Mouse (Mus musculus): ENCODE results near the gene Tbc1d22a. TPM values are rescaled to one million over a fixed set of nuclear protein-coding genes. Genes with fewer than 3 reads are reported as not detected.

Gene Tbc1d22a
- polyA plus RNA-seq, 1 experiment: 30.5 TPM

DNA sequence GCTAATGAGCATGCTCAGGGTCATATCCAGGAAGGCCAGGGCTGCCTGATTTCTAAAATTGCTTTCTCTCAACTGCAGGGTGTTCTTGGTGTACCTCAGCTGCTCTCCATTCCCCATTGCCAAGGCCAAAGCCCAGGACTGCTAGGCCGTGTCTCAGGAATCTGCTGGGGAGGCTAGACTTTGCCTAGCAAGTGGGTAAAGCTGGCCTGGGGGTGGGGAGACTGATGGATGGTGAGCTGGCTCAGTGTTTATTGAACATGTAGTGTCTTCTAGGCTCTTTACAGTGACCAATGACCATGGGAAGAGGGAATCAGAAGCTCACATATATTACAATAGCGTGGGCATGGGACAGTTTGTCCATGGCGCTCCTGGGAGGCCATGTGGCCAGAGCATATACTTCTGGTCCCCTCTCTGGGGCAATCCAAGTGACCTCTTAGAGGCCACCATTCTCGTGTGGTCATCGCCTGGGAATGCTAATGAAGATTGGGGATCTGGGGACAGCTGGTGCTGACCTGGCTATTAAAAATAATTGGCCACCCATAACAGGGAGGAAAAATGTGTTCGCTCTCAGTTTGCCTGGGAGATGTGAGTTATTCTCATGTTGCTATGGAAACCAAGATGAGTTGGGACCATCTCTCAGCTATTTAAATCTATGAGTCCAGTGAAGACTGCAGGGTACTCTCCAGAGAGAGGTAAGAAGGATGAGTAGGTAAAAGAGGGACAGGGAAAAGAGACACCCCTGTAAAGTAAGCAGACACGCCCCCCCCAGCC, 294.3 kb downstream of the Tbc1d22a start:
- TF ChIP-seq MAX (IDR thresholded peaks at IDR 0.05; ENCODE audit: low read depth) (no peak), CEBPB (IDR thresholded peaks at IDR 0.05; ENCODE audit: insufficient read depth, poor library complexity, severe bottlenecking) (no peak), TCF12 (IDR thresholded peaks at IDR 0.05; ENCODE audit: insufficient read depth, poor library complexity, severe bottlenecking) (no peak), POLR2A (IDR thresholded peaks at IDR 0.05; ENCODE audit: insufficient read length, low read depth) (no peak), SRF (IDR thresholded peaks at IDR 0.05; ENCODE audit: control insufficient read depth, insufficient read length, low read depth) (no peak), REST (IDR thresholded peaks at IDR 0.05; ENCODE audit: insufficient read depth, insufficient read length) (no peak), MYOG (IDR thresholded peaks at IDR 0.05; ENCODE audit: control insufficient read depth in 1 of 3, insufficient read depth in 1 of 3, insufficient read length in 2 of 3, low read depth in 2 of 3) (no peak), USF1 (IDR thresholded peaks at IDR 0.05; ENCODE audit: low read depth) (no peak), E2F4 (IDR thresholded peaks at IDR 0.05; ENCODE audit: insufficient read depth) (no peak), MYOD1 (IDR thresholded peaks at IDR 0.05; ENCODE audit: control insufficient read depth in 1 of 3, insufficient read length in 2 of 3, low read depth in 2 of 3) (no peak), POLR2AphosphoS2 (IDR thresholded peaks at IDR 0.05; ENCODE audit: insufficient read length, low read depth) (no peak), TCF3 (IDR thresholded peaks at IDR 0.05; ENCODE audit: insufficient read length, low read depth) (no peak)
- no peaks in the 10 kb centered on the region for H3K79me2 ChIP-seq (ENCODE audit: control insufficient read depth, insufficient read depth)
- no peaks in the 10 kb centered on the region for H3K27me3 ChIP-seq (ENCODE audit: control insufficient read depth, insufficient read depth, insufficient read length)
- no peak overlapping the region for H3K4me2 ChIP-seq (ENCODE audit: low read depth)
- no peak overlapping the region for H3K4me3 ChIP-seq
- no peak overlapping the region for H3ac ChIP-seq (ENCODE audit: control insufficient read depth, insufficient read length)
- no peaks in the 10 kb centered on the region for H3K36me3 ChIP-seq (ENCODE audit: control insufficient read depth, insufficient read depth)

DNA sequence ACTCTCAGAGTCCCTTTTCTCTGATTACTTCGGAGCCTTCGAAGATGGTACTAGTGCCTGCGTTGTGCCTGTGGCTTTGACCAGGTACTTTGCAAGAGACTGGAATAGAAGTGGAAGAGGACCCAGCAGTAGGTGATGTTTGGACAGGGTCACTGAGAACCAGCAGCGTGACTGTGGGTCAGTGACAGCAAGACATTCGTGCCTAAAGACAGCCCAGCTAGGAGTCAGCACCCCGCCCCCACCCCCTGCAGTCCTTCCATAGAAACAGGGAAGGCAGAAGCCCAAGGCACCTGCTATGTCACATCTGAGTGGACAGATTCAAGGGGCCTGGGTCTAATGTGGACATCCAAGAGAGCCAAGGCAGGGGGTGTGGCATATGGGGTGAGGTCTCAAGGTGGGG, 295.3 kb downstream of the Tbc1d22a start:
- H3K4me2 ChIP-seq (ENCODE audit: low read depth): no peak overlapping the region

GRCm38 (mm10) chr15:86511181-86511580, 296.9 kb downstream of the Tbc1d22a start:
- no peak overlapping the region for H3ac ChIP-seq (ENCODE audit: control insufficient read depth, insufficient read length)
- no peaks in the 10 kb centered on the region for H3K36me3 ChIP-seq (ENCODE audit: control insufficient read depth, insufficient read depth)
- no peak for TF ChIP-seq MYOG (IDR thresholded peaks at IDR 0.05; ENCODE audit: control insufficient read depth in 1 of 3, insufficient read depth in 1 of 3, insufficient read length in 2 of 3, low read depth in 2 of 3)
- no peak for TF ChIP-seq MAX (IDR thresholded peaks at IDR 0.05; ENCODE audit: low read depth)
- TF ChIP-seq REST (IDR thresholded peaks at IDR 0.05; ENCODE audit: insufficient read depth, insufficient read length): no peak
- no peak for TF ChIP-seq TCF12 (IDR thresholded peaks at IDR 0.05; ENCODE audit: insufficient read depth, poor library complexity, severe bottlenecking)
- no peak overlapping the region for H3K4me3 ChIP-seq
- no peaks in the 10 kb centered on the region for H3K27me3 ChIP-seq (ENCODE audit: control insufficient read depth, insufficient read depth, insufficient read length)
- H3K4me2 ChIP-seq (ENCODE audit: low read depth): no peak overlapping the region
- no peaks in the 10 kb centered on the region for H3K79me2 ChIP-seq (ENCODE audit: control insufficient read depth, insufficient read depth)

More for the DNA sequence above, 295.3 kb downstream of the Tbc1d22a start:
- Histone ChIP-seq H3ac (ENCODE audit: control insufficient read depth, insufficient read length) (no peak overlapping the region), H3K4me3 (no peak overlapping the region), H3K36me3 (ENCODE audit: control insufficient read depth, insufficient read depth) (no peaks in the 10 kb centered on the region), H3K27me3 (ENCODE audit: control insufficient read depth, insufficient read depth, insufficient read length) (no peaks in the 10 kb centered on the region), H3K79me2 (ENCODE audit: control insufficient read depth, insufficient read depth) (no peaks in the 10 kb centered on the region)
- TF ChIP-seq POLR2A (IDR thresholded peaks at IDR 0.05; ENCODE audit: insufficient read length, low read depth) (no peak), MYOG (IDR thresholded peaks at IDR 0.05; ENCODE audit: control insufficient read depth in 1 of 3, insufficient read depth in 1 of 3, insufficient read length in 2 of 3, low read depth in 2 of 3) (no peak), MAX (IDR thresholded peaks at IDR 0.05; ENCODE audit: low read depth) (no peak), POLR2AphosphoS2 (IDR thresholded peaks at IDR 0.05; ENCODE audit: insufficient read length, low read depth) (no peak), USF1 (IDR thresholded peaks at IDR 0.05; ENCODE audit: low read depth) (no peak), REST (IDR thresholded peaks at IDR 0.05; ENCODE audit: insufficient read depth, insufficient read length) (no peak), MYOD1 (IDR thresholded peaks at IDR 0.05; ENCODE audit: control insufficient read depth in 1 of 3, insufficient read length in 2 of 3, low read depth in 2 of 3) (no peak), CEBPB (IDR thresholded peaks at IDR 0.05; ENCODE audit: insufficient read depth, poor library complexity, severe bottlenecking) (no peak)

DNA sequence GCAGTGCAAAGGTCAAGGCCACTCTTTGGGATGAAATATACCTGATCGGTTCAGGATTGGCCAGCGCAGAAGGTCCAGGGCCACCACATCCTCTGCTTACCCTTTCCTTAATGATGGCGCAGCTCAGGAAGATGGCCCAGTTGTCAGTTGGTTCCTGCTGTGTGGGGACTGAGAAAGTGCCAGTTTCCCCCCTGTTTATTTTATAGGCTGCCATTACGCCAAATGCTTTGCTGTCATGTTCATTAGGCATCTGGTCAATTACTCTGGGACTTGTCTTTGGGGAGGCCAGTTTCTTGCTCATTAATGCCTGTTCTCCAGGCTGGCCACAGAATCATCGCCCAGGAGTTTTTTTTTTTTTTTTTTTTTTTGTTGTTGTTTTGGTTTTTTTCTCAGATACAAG, 299.1 kb downstream of the Tbc1d22a start:
- Histone ChIP-seq H3ac (ENCODE audit: control insufficient read depth, insufficient read length) (no peak overlapping the region), H3K79me2 (ENCODE audit: control insufficient read depth, insufficient read depth) (no peaks in the 10 kb centered on the region), H3K4me2 (ENCODE audit: low read depth) (no peak overlapping the region), H3K4me3 (no peak overlapping the region), H3K36me3 (ENCODE audit: control insufficient read depth, insufficient read depth) (no peaks in the 10 kb centered on the region), H3K27me3 (ENCODE audit: control insufficient read depth, insufficient read depth, insufficient read length) (no peaks in the 10 kb centered on the region)
- no peak for TF ChIP-seq SRF (IDR thresholded peaks at IDR 0.05; ENCODE audit: control insufficient read depth, insufficient read length, low read depth)
- no peak for TF ChIP-seq E2F4 (IDR thresholded peaks at IDR 0.05; ENCODE audit: insufficient read depth)
- TF ChIP-seq TCF12 (IDR thresholded peaks at IDR 0.05; ENCODE audit: insufficient read depth, poor library complexity, severe bottlenecking): no peak
- TF ChIP-seq POLR2A (IDR thresholded peaks at IDR 0.05; ENCODE audit: insufficient read length, low read depth): no peak
- no peak for TF ChIP-seq MYOG (IDR thresholded peaks at IDR 0.05; ENCODE audit: control insufficient read depth in 1 of 3, insufficient read depth in 1 of 3, insufficient read length in 2 of 3, low read depth in 2 of 3)
- TF ChIP-seq MYOD1 (IDR thresholded peaks at IDR 0.05; ENCODE audit: control insufficient read depth in 1 of 3, insufficient read length in 2 of 3, low read depth in 2 of 3): no peak

- Histone ChIP-seq H3K36me3 (ENCODE audit: control insufficient read depth, insufficient read depth) (no peaks in the 10 kb centered on the region), H3K79me2 (ENCODE audit: control insufficient read depth, insufficient read depth) (no peaks in the 10 kb centered on the region), H3K27me3 (ENCODE audit: control insufficient read depth, insufficient read depth, insufficient read length) (no peaks in the 10 kb centered on the region), H3ac (ENCODE audit: control insufficient read depth, insufficient read length) (no peak overlapping the region), H3K4me3 (no peak overlapping the region), H3K4me2 (ENCODE audit: low read depth) (no peak overlapping the region)
- no peak for TF ChIP-seq REST (IDR thresholded peaks at IDR 0.05; ENCODE audit: insufficient read depth, insufficient read length)
- no peak for TF ChIP-seq MYOG (IDR thresholded peaks at IDR 0.05; ENCODE audit: control insufficient read depth in 1 of 3, insufficient read depth in 1 of 3, insufficient read length in 2 of 3, low read depth in 2 of 3)
- TF ChIP-seq TCF12 (IDR thresholded peaks at IDR 0.05; ENCODE audit: insufficient read depth, poor library complexity, severe bottlenecking): no peak
- no peak for TF ChIP-seq E2F4 (IDR thresholded peaks at IDR 0.05; ENCODE audit: insufficient read depth)
- TF ChIP-seq POLR2A (IDR thresholded peaks at IDR 0.05; ENCODE audit: insufficient read length, low read depth): no peak
- no peak for TF ChIP-seq MYOD1 (IDR thresholded peaks at IDR 0.05; ENCODE audit: control insufficient read depth in 1 of 3, insufficient read length in 2 of 3, low read depth in 2 of 3)
- TF ChIP-seq SRF (IDR thresholded peaks at IDR 0.05; ENCODE audit: control insufficient read depth, insufficient read length, low read depth): no peak
- no peak for TF ChIP-seq MAX (IDR thresholded peaks at IDR 0.05; ENCODE audit: low read depth)
- TF ChIP-seq CEBPB (IDR thresholded peaks at IDR 0.05; ENCODE audit: insufficient read depth, poor library complexity, severe bottlenecking): no peak
These were observed 305.9 kb downstream of the Tbc1d22a start for GRCm38 (mm10) chr15:86520201-86520600.
